Mouse (Mus musculus) liver, embryonic 11.5 days (tissue): Measurements from ENCODE around the gene Robo1. TPM values are rescaled to one million over a fixed set of nuclear protein-coding genes. Genes with fewer than 3 reads are reported as not detected.

Source experiments
- ATAC-seq: fragments of 200-750 bp; cut with Nextera tagmentation; replicated peaks from 2 replicates; pipeline ENCODE4 v1.8.0; 2017; ENCODE audit warnings: moderate number of reproducible peaks, mild to moderate bottlenecking, moderate TSS enrichment, moderate library complexity; ENCODE audit not compliant: low FRiP score
- DNase-seq: peaks from one replicate; pipeline ENCODE4 v3.0.0-alpha.2; 2017; ENCODE audit warnings: low spot score
- H3K27ac ChIP-seq: fragments of 300-500 bp; sonication (generic); 2 replicates; pipeline ENCODE4 v1.5.1; 2014; ENCODE audit warnings: mild to moderate bottlenecking, low read depth, low read length, control low read depth
- H3K27me3 ChIP-seq: fragments of 300-500 bp; sonication (generic); replicated peaks from 2 replicates; pipeline ENCODE4 v1.6.1; 2014; ENCODE audit warnings: low read length, mixed read lengths; ENCODE audit not compliant: control insufficient read depth, insufficient read depth
- H3K36me3 ChIP-seq: fragments of 300-500 bp; sonication (generic); 2 replicates; pipeline ENCODE4 v1.6.1; 2014; ENCODE audit warnings: mild to moderate bottlenecking, low read length, moderate library complexity, mixed read lengths; ENCODE audit not compliant: control insufficient read depth, insufficient read depth
- H3K4me1 ChIP-seq: fragments of 300-500 bp; sonication (generic); replicated peaks from 2 replicates; pipeline ENCODE4 v1.6.1; 2014; ENCODE audit warnings: low read length, mixed read lengths; ENCODE audit not compliant: control insufficient read depth, insufficient read depth
- H3K4me2 ChIP-seq: fragments of 300-500 bp; sonication (generic); 2 replicates; pipeline ENCODE4 v1.6.1; 2014; ENCODE audit warnings: mild to moderate bottlenecking, control low read depth, moderate library complexity
- H3K4me3 ChIP-seq: fragments of 300-500 bp; sonication (generic); 2 replicates; pipeline ENCODE4 v1.5.1; 2014; ENCODE audit warnings: low read depth, low read length, control low read depth
- H3K9ac ChIP-seq: fragments of 300-500 bp; sonication (generic); 2 replicates; pipeline ENCODE4 v1.6.1; 2014; ENCODE audit warnings: low read depth, low read length, control low read depth
- H3K9me3 ChIP-seq: fragments of 300-500 bp; sonication (generic); 2 replicates; pipeline ENCODE4 v1.6.1; 2016; ENCODE audit warnings: low read length, inconsistent platforms, mixed read lengths; ENCODE audit not compliant: control insufficient read depth
- WGBS: fragments of 180-500 bp; shearing (Covaris S2); extraction: QIAGEN DNeasy Blood & Tissue Kit; methylation state at CpG from one replicate; pipeline ENCODE4 v1.1.7; 2014; 5-methylcytosine and 5-hydroxymethylcytosine counted together
- polyA plus RNA-seq: library from polyadenylated mRNA; unstranded; fragments of >200 nt; fragmentation: Nextera tagmentation; extraction: Ambion mirVana; gene quantifications from 2 replicates; pipeline ENCODE4 v1.2.1, GENCODE M21; 2014

The Robo1 gene
- polyA plus RNA-seq, 1 experiment from 2014 or later: 25.4 TPM

DNA sequence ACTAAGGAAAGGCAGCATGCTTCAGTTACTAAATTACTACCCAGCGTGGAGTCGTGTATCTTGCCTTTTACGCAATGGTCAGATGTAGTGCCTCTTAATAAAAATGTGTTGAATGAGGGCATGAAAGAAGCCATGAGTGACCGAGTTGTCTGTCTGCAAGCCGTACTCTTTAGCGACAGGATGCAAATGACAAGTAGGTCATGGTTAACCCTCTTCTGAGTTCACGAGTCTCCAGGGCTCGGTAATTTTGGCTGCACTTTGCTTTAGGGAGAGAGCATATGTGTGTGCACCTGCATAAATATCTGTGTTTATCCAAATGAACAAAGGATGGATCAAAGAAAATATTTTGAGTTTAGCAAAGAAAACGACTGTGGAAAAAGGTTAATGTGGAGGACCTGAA is 533.0 kb downstream of the Robo1 start:
- H3K4me2 ChIP-seq: no peak overlapping the region
- H3K4me1 ChIP-seq: no peaks in the 10 kb centered on the region
- no peaks in the 10 kb centered on the region for H3K27me3 ChIP-seq
- no peak for ATAC-seq
- no peaks in the 10 kb centered on the region for H3K9me3 ChIP-seq
- 85% methylated on average over 9 of the region's 9 CpGs for WGBS
- H3K27ac ChIP-seq: no peak overlapping the region
- H3K4me3 ChIP-seq: no peak overlapping the region
- H3K36me3 ChIP-seq: no peaks in the 10 kb centered on the region
- H3K9ac ChIP-seq: no peak overlapping the region
- no peak for DNase-seq

DNA sequence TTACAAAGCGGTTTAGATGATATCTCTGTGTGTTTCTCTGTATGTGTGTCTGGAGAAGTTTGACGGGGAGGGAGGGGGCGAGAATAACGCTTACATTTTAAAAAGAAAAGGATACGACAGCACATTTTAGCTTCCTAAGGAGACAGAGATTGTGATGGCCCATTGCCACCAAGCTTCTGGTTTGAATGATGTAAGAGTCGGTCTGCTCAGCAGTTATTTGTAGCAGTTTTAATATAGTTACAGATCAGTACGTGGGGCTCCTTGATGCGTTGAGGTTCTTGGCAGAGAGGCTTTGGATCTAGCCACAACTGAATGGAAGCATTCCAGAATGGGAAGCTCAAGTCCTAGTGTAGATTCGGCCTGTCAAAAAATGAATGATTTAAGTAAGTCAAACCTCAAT is 546.0 kb downstream of the Robo1 start:
- no peak overlapping the region for H3K4me3 ChIP-seq
- H3K9me3 ChIP-seq: no peaks in the 10 kb centered on the region
- H3K27ac ChIP-seq: no peak overlapping the region
- ATAC-seq: no peak
- no peaks in the 10 kb centered on the region for H3K4me1 ChIP-seq
- no peak overlapping the region for H3K9ac ChIP-seq
- 86% methylated on average over 9 of the region's 9 CpGs for WGBS
- DNase-seq: no peak
- H3K4me2 ChIP-seq: no peak overlapping the region
- H3K36me3 ChIP-seq: no peaks in the 10 kb centered on the region
- no peaks in the 10 kb centered on the region for H3K27me3 ChIP-seq

DNA sequence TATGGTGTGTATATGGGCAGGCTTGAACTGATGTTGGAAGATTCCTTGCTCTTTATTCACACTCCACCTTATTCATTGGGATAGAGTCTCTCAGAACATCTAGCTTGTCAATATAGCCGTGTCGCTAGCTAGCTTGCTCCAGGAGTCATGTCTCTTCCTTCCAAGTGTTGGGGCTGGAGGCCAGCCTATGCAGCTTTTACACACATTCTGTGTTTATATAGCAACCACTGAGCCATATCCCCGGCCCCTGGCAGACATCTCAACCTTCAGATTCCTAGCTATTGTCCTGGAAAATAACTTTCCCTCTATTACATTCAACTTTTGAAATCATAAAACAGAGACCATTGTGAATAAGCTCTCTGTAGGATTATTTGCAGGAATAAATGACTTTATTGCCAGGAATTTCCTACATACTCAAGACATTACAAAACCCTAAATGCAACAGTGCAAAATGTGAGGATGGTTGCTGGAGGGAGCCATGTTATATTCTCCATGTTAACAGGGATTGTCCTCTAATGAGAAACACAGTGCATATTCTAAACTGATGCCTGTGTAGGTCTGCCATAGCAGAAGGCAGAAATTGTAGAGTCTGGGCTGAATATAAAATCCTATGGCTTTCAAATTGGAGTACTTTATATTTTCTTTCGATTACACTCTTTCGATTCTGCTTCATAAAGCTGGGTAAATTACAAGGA is 546.9 kb downstream of the Robo1 start:
- no peak overlapping the region for H3K4me2 ChIP-seq
- ATAC-seq (no peak), DNase-seq (no peak)
- H3K27ac ChIP-seq: no peak overlapping the region
- H3K4me3 ChIP-seq: no peak overlapping the region
- no peak overlapping the region for H3K9ac ChIP-seq
- H3K4me1 ChIP-seq: no peaks in the 10 kb centered on the region
- WGBS: 89% methylated on average over 5 of the region's 5 CpGs
- no peaks in the 10 kb centered on the region for H3K9me3 ChIP-seq
- no peaks in the 10 kb centered on the region for H3K36me3 ChIP-seq
- H3K27me3 ChIP-seq: no peaks in the 10 kb centered on the region

DNA sequence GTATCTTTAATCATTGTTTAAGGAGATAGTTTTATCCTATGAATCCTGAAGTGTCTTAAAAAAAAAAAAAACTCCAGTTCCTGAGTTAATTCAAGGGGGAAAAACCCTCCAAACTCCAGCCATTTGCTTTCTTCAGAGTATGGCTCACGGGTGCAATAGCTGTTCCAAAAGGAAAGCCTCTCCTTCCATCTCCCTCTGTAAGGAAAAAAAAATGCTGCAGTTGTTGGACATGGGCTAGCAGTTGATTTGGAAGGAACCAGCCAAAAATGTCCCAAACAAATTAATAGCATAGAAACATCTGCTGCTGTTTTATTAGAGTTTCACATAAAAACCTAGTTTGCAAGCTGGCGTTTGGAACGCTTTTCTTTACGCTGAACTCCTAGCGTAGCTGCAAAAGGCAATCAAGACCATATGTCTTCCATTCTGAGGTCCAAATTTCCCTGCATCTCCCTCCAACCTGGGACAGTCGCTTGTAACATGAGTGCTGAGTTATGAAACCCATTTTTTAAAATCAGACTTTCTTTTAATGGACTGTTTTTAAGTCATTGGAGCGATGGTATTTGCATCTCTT is 553.7 kb downstream of the Robo1 start:
- H3K27me3 ChIP-seq: no peaks in the 10 kb centered on the region
- DNase-seq (no peak), ATAC-seq (no peak)
- H3K9ac ChIP-seq: no peak overlapping the region
- H3K4me2 ChIP-seq: no peak overlapping the region
- WGBS: 83% methylated on average over 7 of the region's 7 CpGs
- H3K4me3 ChIP-seq: no peak overlapping the region
- no peaks in the 10 kb centered on the region for H3K4me1 ChIP-seq
- no peaks in the 10 kb centered on the region for H3K9me3 ChIP-seq
- no peaks in the 10 kb centered on the region for H3K36me3 ChIP-seq
- no peak overlapping the region for H3K27ac ChIP-seq

DNA sequence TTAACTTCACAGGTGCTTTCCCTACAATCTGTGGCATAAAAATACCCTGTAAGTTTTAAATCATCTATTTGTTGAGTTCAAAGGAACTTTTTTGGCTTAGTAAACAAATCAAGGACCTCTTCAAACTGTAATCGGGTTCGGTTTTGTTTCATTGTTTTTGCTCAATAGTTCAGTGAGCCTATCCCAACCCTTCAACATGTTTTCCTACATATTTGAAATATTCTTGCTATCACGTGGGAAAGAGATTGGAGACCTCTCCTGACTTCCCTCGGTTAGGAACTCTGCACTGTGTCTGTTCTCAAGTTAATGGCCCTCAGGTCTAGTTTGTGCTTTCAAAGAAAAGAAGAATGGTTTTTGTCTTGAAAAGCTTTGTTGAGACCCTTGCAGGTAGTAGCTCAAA is 557.9 kb downstream of the Robo1 start:
- H3K4me2 ChIP-seq: no peak overlapping the region
- DNase-seq: no peak
- 75% methylated on average over 4 of the region's 4 CpGs for WGBS

DNA sequence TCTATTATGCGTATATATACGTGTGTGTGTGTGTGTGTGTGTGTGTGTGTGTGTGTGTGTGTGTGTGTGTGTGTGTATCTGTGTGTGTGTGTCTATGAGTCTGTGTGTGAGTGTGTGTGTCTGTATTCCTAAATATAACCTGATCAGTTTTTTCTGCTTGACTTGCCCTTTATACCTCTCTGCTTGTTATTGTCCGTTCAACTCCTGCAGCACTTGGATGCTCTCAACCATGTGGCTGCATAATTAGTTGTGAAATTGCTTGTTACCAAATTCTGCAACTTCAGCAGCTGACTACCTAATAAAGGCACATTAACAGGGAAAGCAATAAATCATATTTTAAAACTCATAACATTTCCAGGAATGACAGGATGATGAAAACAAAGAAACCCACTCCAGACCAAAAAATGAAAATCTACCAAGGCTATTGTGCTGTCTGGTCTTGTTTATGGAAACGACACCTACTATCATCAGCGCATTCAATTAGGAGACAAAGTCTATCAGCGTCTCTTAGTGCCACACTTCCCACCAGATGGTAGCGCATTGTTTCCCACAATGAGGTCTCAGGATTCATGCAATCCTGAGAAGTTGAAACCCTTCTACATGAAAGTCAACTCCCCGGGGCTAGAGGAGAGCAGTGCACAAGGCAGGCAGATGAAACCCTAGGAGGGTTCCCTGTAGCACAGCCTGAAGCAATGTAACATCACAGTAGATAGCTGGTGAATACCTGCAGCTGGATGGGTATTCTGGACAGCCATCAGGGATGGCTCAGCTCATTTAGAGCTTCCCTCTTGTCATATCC is 567.0 kb downstream of the Robo1 start:
- DNase-seq (no peak), ATAC-seq (no peak)
- H3K4me2 ChIP-seq: no peak overlapping the region
- no peaks in the 10 kb centered on the region for H3K9me3 ChIP-seq
- H3K4me3 ChIP-seq: no peak overlapping the region
- no peaks in the 10 kb centered on the region for H3K27me3 ChIP-seq
- H3K9ac ChIP-seq: no peak overlapping the region
- H3K4me1 ChIP-seq: no peaks in the 10 kb centered on the region
- WGBS: 84% methylated on average over 8 of the region's 8 CpGs
- no peaks in the 10 kb centered on the region for H3K36me3 ChIP-seq
- no peak overlapping the region for H3K27ac ChIP-seq

More for the DNA sequence above, 557.9 kb downstream of the Robo1 start:
- ATAC-seq: no peak
- Histone ChIP-seq H3K27ac (no peak overlapping the region), H3K4me1 (no peaks in the 10 kb centered on the region), H3K4me3 (no peak overlapping the region), H3K27me3 (no peaks in the 10 kb centered on the region), H3K9me3 (no peaks in the 10 kb centered on the region), H3K9ac (no peak overlapping the region), H3K36me3 (no peaks in the 10 kb centered on the region)

DNA sequence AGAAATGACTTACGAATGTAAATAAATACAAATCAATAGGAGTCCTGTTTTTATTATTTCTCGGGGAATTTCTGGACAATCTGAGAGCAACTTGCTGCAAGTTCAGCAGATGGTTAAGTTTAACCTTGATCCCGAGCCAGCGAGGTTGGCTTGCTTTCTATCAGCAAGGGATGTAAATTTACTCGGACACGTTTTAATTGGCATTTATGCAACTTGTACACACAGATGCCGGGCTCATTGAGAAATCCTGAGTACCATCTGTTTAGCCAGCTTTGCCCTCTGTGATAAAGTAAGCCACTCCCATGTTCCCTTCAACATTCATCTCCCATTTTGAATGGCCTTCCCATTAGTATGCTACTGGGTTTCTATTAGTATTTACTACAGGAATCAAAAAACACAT is 580.0 kb downstream of the Robo1 start:
- no peaks in the 10 kb centered on the region for H3K27me3 ChIP-seq
- WGBS: 79% methylated on average over 7 of the region's 7 CpGs
- no peak overlapping the region for H3K9ac ChIP-seq
- no peaks in the 10 kb centered on the region for H3K36me3 ChIP-seq
- H3K9me3 ChIP-seq: no peaks in the 10 kb centered on the region
- H3K4me2 ChIP-seq: no peak overlapping the region
- no peak overlapping the region for H3K4me3 ChIP-seq
- H3K27ac ChIP-seq: no peak overlapping the region
- ATAC-seq: no peak
- no peaks in the 10 kb centered on the region for H3K4me1 ChIP-seq
- no peak for DNase-seq

DNA sequence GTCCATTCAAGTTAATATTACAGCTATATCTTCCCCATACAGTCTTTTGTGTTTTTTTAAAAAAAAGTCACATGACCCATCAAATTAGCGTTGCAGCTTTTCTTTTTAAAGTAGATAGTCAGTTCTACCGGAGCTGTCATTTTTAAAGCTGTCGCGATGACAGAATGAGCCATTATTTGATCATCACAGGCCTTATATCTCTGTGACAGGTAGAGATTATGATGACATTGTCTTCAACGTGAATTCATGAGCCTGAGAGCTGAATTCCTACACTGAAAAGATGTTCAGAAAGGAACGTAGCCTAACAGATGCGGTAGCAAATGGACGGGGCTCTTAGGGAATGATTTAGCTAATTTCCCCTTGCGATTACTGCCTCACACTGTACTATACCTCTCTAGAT is 581.3 kb downstream of the Robo1 start:
- H3K27me3 ChIP-seq: no peaks in the 10 kb centered on the region
- H3K27ac ChIP-seq: no peak overlapping the region
- no peak for ATAC-seq
- H3K4me3 ChIP-seq: no peak overlapping the region
- no peak for DNase-seq
- no peaks in the 10 kb centered on the region for H3K9me3 ChIP-seq
- no peaks in the 10 kb centered on the region for H3K36me3 ChIP-seq
- H3K4me1 ChIP-seq: no peaks in the 10 kb centered on the region
- no peak overlapping the region for H3K9ac ChIP-seq
- WGBS: 83% methylated on average over 9 of the region's 9 CpGs
- no peak overlapping the region for H3K4me2 ChIP-seq
